Mouse (Mus musculus) C2C12 (cell line): ENCODE measurements at regions not wholly inside any gene's neighbourhood (a gene's known extent, or its start where the extent isn't known, plus 50 kb on each side); places are given as distances from the start of the nearest gene placed in this dataset.

ENCODE experiments used
- CEBPB ChIP-seq: IDR thresholded peaks from one replicate; pipeline ENCODE4 v1.6.1; 2011; ENCODE audit warnings: low read depth, mild to moderate bottlenecking, control low read depth, moderate library complexity
- CTCF ChIP-seq: IDR thresholded peaks from one replicate; pipeline ENCODE4 v1.5.1; 2011; ENCODE audit not compliant: control insufficient read depth, insufficient read depth, insufficient read length
- FOSL1 ChIP-seq: IDR thresholded peaks from one replicate; pipeline ENCODE4 v1.8.0; 2011; ENCODE audit warnings: mild to moderate bottlenecking, low read length; ENCODE audit not compliant: poor library complexity, insufficient read depth, severe bottlenecking
- MAX ChIP-seq: IDR thresholded peaks from one replicate; pipeline ENCODE4 v1.6.1; 2011; ENCODE audit warnings: mild to moderate bottlenecking, control low read depth
- MYOD1 ChIP-seq: IDR thresholded peaks from one replicate; pipeline ENCODE4 v1.6.1; 2011; ENCODE audit warnings: low read depth; ENCODE audit not compliant: control insufficient read depth, insufficient read length
- MYOG ChIP-seq: IDR thresholded peaks from one replicate; pipeline ENCODE4 v1.6.1; 2011; ENCODE audit not compliant: control insufficient read depth, insufficient read length; ENCODE audit errors: extremely low read depth
- USF1 ChIP-seq: IDR thresholded peaks from one replicate; pipeline ENCODE4 v1.6.1; 2011; ENCODE audit warnings: low read depth, mild to moderate bottlenecking, control low read depth, moderate library complexity

- TF ChIP-seq CEBPB (no peak), CTCF (no peak), MAX (no peak), USF1 (no peak), MYOD1 (no peak), FOSL1 (no peak), MYOG (no peak)
Observed at GRCm38 (mm10) chr2:135571599-135571998, 87.2 kb upstream of the Plcb4 start.
